ENCODE assay signal across 2 mouse cellular contexts in genomic region chr14:8044786-8045185, GRCm38 (mm10). TPM values are rescaled to one million over a fixed set of nuclear protein-coding genes. Genes with fewer than 3 reads are reported as not detected.
"Had no signal": no experiment of that assay in that cellular context is flagged by ENCODE, and none has a peak within 500 bp of the region (broad histone marks: within the 10 kb centered on the region; RNA-seq: fewer than 3 reads in every experiment).

No protein-coding gene starts in this region.

- DNase-seq: thymus, adult 18-20 months had no signal

RNA-seq across cellular contexts. Expression of gene Dnase1l3, which starts 50.4 kb away (rescaled TPM):
- total RNA-seq: left cerebral cortex, postnatal 25 days had no signal
